Mouse (Mus musculus) megakaryocyte, embryonic 14.5 days (primary cell): ENCODE data around the gene Fmnl1. TPM values are rescaled to one million over a fixed set of nuclear protein-coding genes. Genes with fewer than 3 reads are reported as not detected.

Experiments used
- H3K27me3 ChIP-seq: replicated peaks from 2 replicates; pipeline ENCODE3; 2012; ENCODE audit warnings: inconsistent platforms
- H3K36me3 ChIP-seq: replicated peaks from 2 replicates; pipeline ENCODE3; 2012; ENCODE audit warnings: low read length, inconsistent platforms, mixed read lengths
- H3K4me1 ChIP-seq: 2 replicates; pipeline ENCODE4 v1.6.1; 2012; ENCODE audit warnings: inconsistent platforms
- H3K4me3 ChIP-seq: replicated peaks from 2 replicates; pipeline ENCODE3; 2012; ENCODE audit warnings: moderate library complexity, mild to moderate bottlenecking, inconsistent platforms
- H3K9me3 ChIP-seq: 2 replicates; pipeline ENCODE4 v1.6.1; 2012; ENCODE audit warnings: inconsistent platforms
- FLI1 ChIP-seq: IDR thresholded peaks from 2 replicates; pipeline ENCODE4 v1.6.1; 2012; ENCODE audit warnings: low read length, inconsistent platforms, mixed read lengths
- GATA1 ChIP-seq: IDR thresholded peaks from 3 replicates; pipeline ENCODE4 v1.6.1; 2012; ENCODE audit warnings: mixed read lengths, low read length, inconsistent platforms, borderline replicate concordance
- polyA plus RNA-seq: library from polyadenylated mRNA; stranded (reverse); fragments of >175 nt; gene quantifications from 2 replicates; pipeline ENCODE4 v1.2.3, GENCODE M21; 2012; ENCODE audit warnings: low replicate concordance; ENCODE audit not compliant: insufficient read depth

Gene Fmnl1
- polyA plus RNA-seq, 1 experiment: 36.6 TPM

DNA sequence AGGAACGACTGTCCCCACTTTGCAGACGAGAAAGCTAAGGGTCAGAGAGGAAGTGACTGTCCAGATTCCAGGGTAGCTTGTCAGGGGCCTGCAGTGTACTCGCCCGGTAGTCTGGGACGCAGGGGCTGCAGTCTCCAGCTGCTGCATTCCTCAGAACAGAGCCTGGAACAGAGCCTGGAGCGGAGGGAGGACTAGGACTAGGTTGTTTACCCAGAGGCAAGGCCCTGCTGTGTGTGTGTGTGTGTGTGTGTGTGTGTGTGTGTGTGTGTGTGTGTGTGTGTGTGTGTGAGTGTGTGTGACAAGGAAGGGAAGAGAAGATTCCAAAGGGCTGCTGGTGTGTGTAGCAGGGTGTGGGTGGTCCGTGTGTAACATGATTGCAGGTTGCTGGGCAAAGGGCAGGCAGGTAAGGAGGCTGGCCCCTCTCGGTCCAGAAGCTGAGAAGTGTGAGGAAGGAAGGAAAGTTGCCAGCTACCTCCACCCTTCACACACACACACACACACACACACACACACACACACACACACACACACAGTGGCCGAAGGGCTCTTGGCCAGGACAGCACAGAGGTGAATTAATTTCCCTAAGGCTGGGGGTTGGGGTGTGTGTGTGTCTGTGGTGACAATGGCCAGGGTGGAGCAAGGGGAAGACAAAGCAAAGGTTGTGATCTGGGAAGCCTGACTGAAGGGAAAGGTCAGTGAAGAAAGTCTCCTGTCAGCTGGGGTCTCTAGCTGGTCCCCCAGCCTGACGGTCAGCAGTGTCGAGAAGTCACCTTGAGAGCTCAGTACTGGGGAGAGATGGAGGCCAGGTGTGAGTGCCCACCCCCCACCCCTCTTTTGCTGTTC lies 29.6 kb upstream of the Fmnl1 start:
- Histone ChIP-seq H3K9me3 (no peaks in the 10 kb centered on the region), H3K4me3 (peak overlapping the region; percentile 83), H3K4me1 (peaks cover 97% of the 10 kb centered on the region), H3K36me3 (peaks cover 48% of the 10 kb centered on the region), H3K27me3 (no peaks in the 10 kb centered on the region)
- TF ChIP-seq FLI1 (no peak), GATA1 (no peak)

DNA sequence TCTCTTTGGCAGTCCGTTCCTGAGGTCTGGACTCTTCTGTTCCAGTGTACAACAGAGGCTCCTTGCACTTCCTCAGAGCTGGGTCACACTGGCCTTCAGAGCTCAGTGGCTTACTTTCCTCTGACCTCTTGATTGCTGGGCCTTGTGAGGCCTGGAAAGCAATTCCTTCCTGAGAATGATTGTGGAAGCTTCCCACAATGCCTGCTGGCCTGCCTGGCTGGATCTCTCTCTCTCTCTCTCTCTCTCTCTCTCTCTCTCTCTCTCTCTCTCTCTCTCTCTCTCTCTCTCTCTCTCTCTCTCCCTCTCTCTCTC lies 29.0 kb upstream of the Fmnl1 start:
- Histone ChIP-seq H3K36me3 (peaks cover 44% of the 10 kb centered on the region), H3K9me3 (no peaks in the 10 kb centered on the region), H3K4me3 (peak overlapping the region; percentile 83), H3K4me1 (peaks cover 97% of the 10 kb centered on the region), H3K27me3 (no peaks in the 10 kb centered on the region)
- TF ChIP-seq FLI1 (no peak), GATA1 (no peak)

DNA sequence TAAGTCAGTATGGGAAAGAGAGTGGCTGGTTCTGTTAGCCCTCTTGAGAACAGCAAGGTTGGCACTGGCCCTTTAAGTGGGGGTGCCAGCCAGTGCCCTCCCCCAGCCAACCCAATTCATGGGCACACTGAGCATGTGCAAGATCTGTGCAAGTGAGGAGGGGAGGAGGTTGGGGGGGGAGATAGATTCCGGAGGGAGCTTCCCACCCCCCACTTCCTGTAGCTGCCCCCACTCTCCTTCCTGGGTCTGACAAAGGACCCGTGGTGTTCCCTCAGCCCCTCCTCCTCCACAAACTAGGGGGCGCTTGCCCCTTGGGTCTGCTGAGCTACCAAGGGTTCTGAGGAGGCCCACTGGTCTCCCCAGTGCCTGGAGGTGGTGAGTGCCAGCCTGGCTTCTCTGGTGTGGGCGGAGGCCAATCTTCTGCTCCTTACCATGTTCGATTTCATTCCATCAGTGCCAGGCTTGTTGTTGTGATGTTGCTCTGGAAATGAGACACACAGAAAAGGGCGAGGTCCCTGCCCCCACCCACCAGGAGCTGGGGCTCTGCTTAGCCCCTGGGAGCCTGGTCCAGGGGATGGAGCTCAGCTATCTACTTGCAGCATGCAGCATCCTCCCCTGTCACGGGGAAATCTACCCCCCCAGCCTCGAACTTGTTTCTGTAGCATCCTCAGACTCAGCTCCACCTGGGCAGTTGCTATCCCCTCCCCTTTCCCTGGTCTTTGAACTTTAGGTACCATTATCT lies 28.3 kb upstream of the Fmnl1 start:
- peak overlapping the region; percentile 83 for H3K4me3 ChIP-seq
- TF ChIP-seq GATA1 (no peak), FLI1 (no peak)
- peaks cover 38% of the 10 kb centered on the region for H3K36me3 ChIP-seq
- no peaks in the 10 kb centered on the region for H3K27me3 ChIP-seq
- peaks cover 98% of the 10 kb centered on the region for H3K4me1 ChIP-seq
- no peaks in the 10 kb centered on the region for H3K9me3 ChIP-seq

DNA sequence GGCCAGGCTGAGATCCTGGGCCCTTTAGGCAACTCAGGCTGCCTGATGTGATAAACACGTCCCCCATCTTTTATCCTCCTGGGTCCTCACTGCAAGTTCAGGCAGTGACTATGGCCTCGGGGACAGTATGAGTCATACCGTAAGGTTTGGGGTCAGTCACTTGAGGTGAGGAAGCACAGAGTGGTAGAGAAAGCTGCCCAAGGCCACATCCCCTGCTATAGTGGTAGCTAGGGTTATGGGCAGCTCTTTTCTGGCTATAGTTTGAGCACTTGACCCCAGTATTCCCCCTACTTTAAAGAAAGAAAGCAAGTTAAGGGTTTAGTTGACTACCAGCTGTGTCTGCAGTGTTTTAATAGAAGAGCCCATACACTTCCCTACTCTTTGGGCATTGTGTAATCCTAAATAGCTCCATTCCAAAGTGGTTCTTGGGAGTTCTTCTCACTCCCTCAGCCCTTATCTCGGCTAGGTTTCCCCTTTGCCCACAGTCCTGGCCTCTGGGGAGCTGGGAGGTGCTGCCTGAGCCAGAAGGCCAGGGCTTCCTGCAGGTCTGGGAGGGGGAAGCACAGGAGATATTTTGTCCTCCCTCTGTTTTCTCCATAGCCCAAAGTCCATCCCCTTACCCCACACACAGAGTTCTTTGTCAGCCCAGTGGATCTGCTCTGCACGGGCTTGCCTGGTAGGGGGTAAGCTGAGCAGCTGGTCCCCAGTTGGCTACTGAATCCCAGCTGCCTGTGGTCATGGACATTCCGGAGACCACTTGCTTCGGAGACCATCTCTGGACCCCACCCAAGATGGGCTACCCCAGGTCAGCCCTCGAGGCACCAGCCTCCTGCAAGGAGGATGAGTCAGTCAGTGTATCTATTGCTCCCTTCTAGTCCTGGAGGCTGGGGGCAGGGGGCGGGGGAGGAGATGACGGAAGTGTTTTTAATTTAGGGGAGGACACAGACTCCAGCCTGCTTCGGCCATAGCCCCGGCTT lies 26.3 kb upstream of the Fmnl1 start:
- no peak for TF ChIP-seq FLI1
- TF ChIP-seq GATA1: peak; percentile 31; the same call in 1 of the 3 replicates
- Histone ChIP-seq H3K36me3 (peaks cover 20% of the 10 kb centered on the region), H3K27me3 (no peaks in the 10 kb centered on the region), H3K4me1 (peaks cover 90% of the 10 kb centered on the region), H3K9me3 (no peaks in the 10 kb centered on the region), H3K4me3 (peak overlapping the region; percentile 85)

DNA sequence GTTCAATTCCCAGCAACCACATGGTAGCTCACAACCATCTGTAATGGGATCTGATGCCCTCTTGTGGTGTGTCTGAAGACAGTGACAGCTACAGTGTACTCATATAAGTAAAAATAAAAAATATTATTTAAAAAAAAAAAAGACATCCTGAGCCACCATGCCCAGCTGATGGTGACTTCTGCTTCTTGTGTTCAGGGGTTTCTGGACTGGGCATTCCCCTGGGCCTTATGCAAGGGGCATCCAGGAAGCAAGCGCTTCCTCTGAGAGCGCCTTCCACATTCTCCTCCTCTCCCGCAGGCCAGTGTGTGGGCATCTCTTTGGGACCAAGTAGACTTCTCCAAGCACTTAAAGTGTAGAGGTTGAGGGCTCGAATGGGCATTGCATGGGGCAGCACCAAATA lies 24.5 kb upstream of the Fmnl1 start:
- no peak for TF ChIP-seq GATA1
- no peak for TF ChIP-seq FLI1
- no peaks in the 10 kb centered on the region for H3K9me3 ChIP-seq
- H3K27me3 ChIP-seq: no peaks in the 10 kb centered on the region
- peak overlapping the region; percentile 3 for H3K4me3 ChIP-seq
- H3K4me1 ChIP-seq: peaks cover 76% of the 10 kb centered on the region
- H3K36me3 ChIP-seq: peaks cover 13% of the 10 kb centered on the region

DNA sequence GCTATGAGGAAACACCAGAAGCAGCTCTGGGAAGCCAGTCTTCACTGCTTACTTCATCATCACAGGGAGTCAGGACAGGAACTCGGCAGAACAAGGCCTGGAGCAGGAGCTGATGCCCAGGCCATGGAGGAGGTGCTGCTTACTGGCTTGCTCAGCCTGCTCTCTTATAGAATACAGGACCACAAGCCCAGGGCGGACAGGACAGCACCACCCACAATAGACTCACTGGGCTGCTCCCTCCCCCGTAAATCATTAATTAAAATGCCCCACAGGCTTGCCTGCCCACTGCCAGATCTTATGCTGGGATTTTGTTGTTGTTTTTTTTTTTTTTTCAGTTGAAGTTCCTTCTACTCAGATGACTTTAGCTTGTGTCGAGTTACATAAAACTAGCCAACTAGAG lies 23.1 kb upstream of the Fmnl1 start:
- no peak for TF ChIP-seq GATA1
- TF ChIP-seq FLI1: no peak
- peaks cover 65% of the 10 kb centered on the region for H3K4me1 ChIP-seq
- H3K27me3 ChIP-seq: no peaks in the 10 kb centered on the region
- peaks cover 10% of the 10 kb centered on the region for H3K36me3 ChIP-seq
- no peak overlapping the region for H3K4me3 ChIP-seq
- H3K9me3 ChIP-seq: no peaks in the 10 kb centered on the region

DNA sequence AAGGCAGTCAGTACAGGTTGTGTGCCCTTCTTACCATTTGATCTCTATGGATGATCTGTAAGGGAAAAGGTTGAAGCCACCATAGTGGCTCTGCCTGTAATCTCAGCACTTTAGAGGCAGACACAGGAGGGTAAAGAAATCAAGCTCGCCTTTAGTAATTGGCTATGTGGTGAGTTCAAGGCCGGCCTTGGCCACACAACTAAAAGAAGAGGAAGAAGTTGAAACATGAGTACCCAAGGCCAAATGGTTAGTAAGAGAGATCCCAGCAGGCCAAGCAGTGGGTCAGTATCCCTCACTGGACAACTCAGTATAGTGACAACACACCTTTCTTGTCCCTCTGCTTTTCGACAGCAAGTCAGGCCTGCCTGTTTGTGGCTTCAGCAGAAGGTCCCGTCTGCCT lies 21.1 kb upstream of the Fmnl1 start:
- H3K36me3 ChIP-seq: peaks cover 7% of the 10 kb centered on the region
- no peaks in the 10 kb centered on the region for H3K27me3 ChIP-seq
- no peaks in the 10 kb centered on the region for H3K9me3 ChIP-seq
- TF ChIP-seq GATA1: no peak
- no peak for TF ChIP-seq FLI1
- peaks cover 46% of the 10 kb centered on the region for H3K4me1 ChIP-seq
- no peak overlapping the region for H3K4me3 ChIP-seq

DNA sequence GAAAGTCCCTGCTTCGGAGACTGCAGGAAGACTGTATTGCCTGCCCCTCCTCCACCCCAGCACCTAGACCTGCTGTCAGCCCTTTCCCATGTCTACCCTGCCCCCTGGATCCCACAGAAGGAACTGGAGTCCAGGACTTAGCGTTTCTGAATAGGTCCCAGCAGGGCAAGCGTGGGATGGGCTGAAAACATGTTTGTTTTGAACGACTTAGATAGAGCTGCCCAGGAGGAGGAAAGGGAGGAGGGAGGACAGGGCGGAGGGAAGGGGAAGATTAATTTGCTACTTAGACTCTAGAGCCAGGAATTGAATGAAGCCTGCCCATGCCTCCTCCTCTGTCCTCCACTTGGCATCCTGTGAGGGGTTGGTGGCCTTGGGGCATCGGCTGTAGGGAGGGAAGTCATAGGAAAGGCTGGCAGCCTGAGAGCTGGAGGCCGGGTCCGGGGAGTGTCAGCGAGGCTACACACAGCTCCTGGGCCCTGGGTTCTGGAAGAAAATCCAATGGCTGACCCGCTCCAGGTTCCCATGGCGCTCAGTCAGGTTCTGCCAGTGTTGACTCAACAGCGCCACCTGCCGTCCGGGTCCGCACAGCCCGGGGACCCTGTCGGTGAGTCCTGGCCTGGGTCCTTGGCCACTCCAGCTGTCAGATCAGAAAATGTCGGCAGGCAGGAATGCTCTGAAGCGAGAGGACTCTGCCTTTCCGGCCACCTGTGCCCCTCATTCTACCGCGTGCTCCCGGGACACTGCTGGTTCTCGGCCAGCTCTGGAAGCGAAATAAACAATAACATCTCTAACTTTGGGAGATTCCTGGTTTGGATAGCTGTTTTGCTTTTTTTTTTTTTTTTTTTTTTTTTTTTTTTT lies 12.1 kb upstream of the Fmnl1 start:
- Histone ChIP-seq H3K4me3 (peak overlapping the region; percentile 92), H3K9me3 (peaks cover 5% of the 10 kb centered on the region; the same call in 1 of the 2 replicates), H3K27me3 (no peaks in the 10 kb centered on the region), H3K4me1 (peaks cover 47% of the 10 kb centered on the region), H3K36me3 (peaks cover 6% of the 10 kb centered on the region)
- no peak for TF ChIP-seq GATA1
- no peak for TF ChIP-seq FLI1

DNA sequence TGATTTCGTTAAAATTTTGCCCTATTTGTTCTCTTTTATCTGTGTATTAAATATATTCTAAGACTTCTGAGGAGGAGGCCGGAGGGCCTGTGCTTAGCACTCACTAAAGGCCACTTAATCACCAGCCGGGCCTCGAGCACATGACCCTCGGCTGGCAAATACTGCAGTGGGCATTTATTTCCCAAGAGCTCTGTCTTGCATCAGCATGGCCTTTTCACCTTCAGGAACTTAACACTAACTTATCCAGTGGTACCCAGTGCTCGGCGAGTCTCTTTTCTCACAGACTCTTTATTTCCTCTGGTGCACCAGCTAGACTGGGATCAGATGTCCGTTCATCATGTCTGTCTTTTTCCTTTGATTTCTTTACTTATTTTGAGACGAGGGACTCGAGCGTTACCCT lies 10.2 kb upstream of the Fmnl1 start:
- no peak for TF ChIP-seq FLI1
- TF ChIP-seq GATA1: no peak
- Histone ChIP-seq H3K27me3 (peaks cover 4% of the 10 kb centered on the region), H3K36me3 (peaks cover 6% of the 10 kb centered on the region), H3K4me1 (peaks cover 46% of the 10 kb centered on the region), H3K9me3 (peaks cover 6% of the 10 kb centered on the region), H3K4me3 (no peak overlapping the region)
